Comparison of ENCODE assay signal across 9 mouse cellular contexts in genomic region chr2:122233759-122234557, GRCm38 (mm10). TPM values are rescaled to one million over a fixed set of nuclear protein-coding genes. Genes with fewer than 3 reads are reported as not detected.
A peak's percentile ranks its signal among the peaks of the same experiment; 100 is the strongest.
DNase-seq lines count a peak whose midpoint lies in the region; ATAC-seq and TF ChIP-seq lines count a peak whose summit lies in the region.
"Had no signal": no experiment of that assay in that cellular context is flagged by ENCODE, and none has a peak within 500 bp of the region (broad histone marks: within the 10 kb centered on the region; RNA-seq: fewer than 3 reads in every experiment).

No protein-coding gene starts in this region.

- dilution Hi-C loops in CH12.LX (cut with MboI; ENCODE audit: extremely low pct_ligation_motif_present, extremely low pct_unique_long_range_greater_than_20kb, low sequenced_read_pairs), result no loop called here

- no peaks in the 10 kb centered on the region for H3K36me3 ChIP-seq in CH12.LX (replicated peaks in 1 of 2; ENCODE audit: control insufficient read depth in 1 of 2, insufficient read depth in 1 of 2, low read length in 1 of 2)
- no peaks in the 10 kb centered on the region for H3K36me3 ChIP-seq in heart, embryonic 10.5 days
- no peaks in the 10 kb centered on the region for H3K36me3 ChIP-seq in kidney, embryonic 14.5 days (ENCODE audit: control insufficient read depth, insufficient read depth, low read length)
- H3K36me3 ChIP-seq in liver, adult 2 months (ENCODE audit: control insufficient read depth, insufficient read depth, low read length), result peaks cover 15% of the 10 kb centered on the region
- no peaks in the 10 kb centered on the region for H3K36me3 ChIP-seq in midbrain, embryonic 16.5 days (ENCODE audit: control insufficient read depth, insufficient read depth, low read length)

- 5% methylated on average over 26 of the region's 26 CpGs for WGBS in heart, embryonic 10.5 days
- 7% methylated on average over 26 of the region's 26 CpGs for WGBS in kidney, embryonic 14.5 days
- WGBS in liver, adult 2 months, result 9% methylated on average over 26 of the region's 26 CpGs
- WGBS in midbrain, embryonic 16.5 days, result 4% methylated on average over 26 of the region's 26 CpGs

- no peaks in the 10 kb centered on the region for H3K9me3 ChIP-seq in CH12.LX (replicated peaks; ENCODE audit: low read length)
- H3K9me3 ChIP-seq in heart, embryonic 10.5 days, result no peaks in the 10 kb centered on the region
- H3K9me3 ChIP-seq in kidney, embryonic 14.5 days (ENCODE audit: control insufficient read depth, low read length), result no peaks in the 10 kb centered on the region
- H3K9me3 ChIP-seq in midbrain, embryonic 16.5 days (replicated peaks; ENCODE audit: control insufficient read depth, low read length, poor library complexity, severe bottlenecking), result no peaks in the 10 kb centered on the region

- H3K4me2 ChIP-seq in CH12.LX (ENCODE audit: insufficient read depth, low read depth, poor library complexity, severe bottlenecking), result peak overlapping the region; percentile 66
- H3K4me2 ChIP-seq in kidney, embryonic 14.5 days (replicated peaks; ENCODE audit: low read depth, low read length), result peak overlapping the region; percentile 67
- peak overlapping the region; percentile 72 for H3K4me2 ChIP-seq in midbrain, embryonic 16.5 days (ENCODE audit: low read length)

- in situ Hi-C loops in CH12.LX (cut with MboI; ENCODE audit: low pct_ligation_motif_present, low pct_unique_long_range_greater_than_20kb, low sequenced_read_pairs), result no loop called here

- H3K9ac ChIP-seq in CH12.LX (ENCODE audit: insufficient read depth, low read depth), result peak overlapping the region; percentile 45
- H3K9ac ChIP-seq in kidney, embryonic 14.5 days (ENCODE audit: low read depth, low read length), result peak overlapping the region; percentile 46
- H3K9ac ChIP-seq in liver, adult 2 months (ENCODE audit: low read depth, low read length), result peak overlapping the region; percentile 67
- H3K9ac ChIP-seq in midbrain, embryonic 16.5 days (ENCODE audit: low read depth, low read length), result peak overlapping the region; percentile 53

- peak overlapping the region; percentile 63 to 75 (median 73) for H3K4me3 ChIP-seq in CH12.LX (replicated peaks in 1 of 3; ENCODE audit: low read depth in 2 of 3, low read length in 2 of 3, poor library complexity in 1 of 3)
- H3K4me3 ChIP-seq in heart, embryonic 10.5 days, result peak overlapping the region; percentile 74
- H3K4me3 ChIP-seq in kidney, embryonic 14.5 days (ENCODE audit: low read length), result peak overlapping the region; percentile 47
- H3K4me3 ChIP-seq in liver, adult 2 months (ENCODE audit: insufficient read depth, low read depth, low read length), result peak overlapping the region; percentile 86
- H3K4me3 ChIP-seq in midbrain, embryonic 16.5 days (ENCODE audit: low read depth, low read length), result peak overlapping the region; percentile 57

- TF ChIP-seq CTCF in CH12.LX (conservative IDR thresholded peaks at IDR 0.05 in 1 of 2, IDR thresholded peaks at IDR 0.05 in 1 of 2; ENCODE audit: low read depth in 2 of 2, low read length in 2 of 2), result no peak
- TF ChIP-seq CTCF in liver, adult 2 months (IDR thresholded peaks at IDR 0.05; ENCODE audit: low read depth, low read length), result no peak

- ATAC-seq in kidney, embryonic 14.5 days (ENCODE audit: low FRiP score, low TSS enrichment), result no peak
- ATAC-seq in midbrain, embryonic 16.5 days, result peak; percentile 46

- no peak for TF ChIP-seq EP300 in CH12.LX (IDR thresholded peaks at IDR 0.05; ENCODE audit: low read length)

- DNase-seq in CH12.LX (ENCODE audit: extremely low read depth), result peak; percentile 29
- DNase-seq in adipocyte (ENCODE audit: low spot score), result peak; percentile 43
- peak; percentile 78 for DNase-seq in embryo, embryonic 10.5 days (ENCODE audit: low spot score)
- DNase-seq in heart, embryonic 10.5 days (ENCODE audit: low spot score), result no peak
- DNase-seq in liver, adult 2 months (ENCODE audit: extremely low read depth, low read depth, low spot score), result peak; percentile 68
- peak; percentile 17 for DNase-seq in urinary bladder, postnatal 25 days (ENCODE audit: low spot score)

- H3K4me1 ChIP-seq in CH12.LX (ENCODE audit: control insufficient read depth in 1 of 2, insufficient read depth in 2 of 2), result peaks cover 8 to 13% of the 10 kb centered on the region in 2 experiments; a peak in 3 of 4 replicates
- peaks cover 8% of the 10 kb centered on the region for H3K4me1 ChIP-seq in heart, embryonic 10.5 days
- H3K4me1 ChIP-seq in kidney, embryonic 14.5 days (ENCODE audit: control insufficient read depth, insufficient read depth, low read length), result no peaks in the 10 kb centered on the region
- H3K4me1 ChIP-seq in liver, adult 2 months (ENCODE audit: control insufficient read depth, insufficient read depth, low read length), result no peaks in the 10 kb centered on the region
- H3K4me1 ChIP-seq in midbrain, embryonic 16.5 days (ENCODE audit: control insufficient read depth, insufficient read depth, low read length), result 0 out of 2 replicates have a peak, but pooled peaks cover 2% of the 10 kb centered on the region

- no peak for TF ChIP-seq POLR2A in CH12.LX (IDR thresholded peaks at IDR 0.05; ENCODE audit: low read depth, low read length)
- no peak for TF ChIP-seq POLR2A in liver, adult 2 months (IDR thresholded peaks at IDR 0.05; ENCODE audit: extremely low read depth, insufficient read depth, low read length)

- no peaks in the 10 kb centered on the region for H3K27me3 ChIP-seq in CH12.LX (replicated peaks)
- H3K27me3 ChIP-seq in heart, embryonic 10.5 days (ENCODE audit: insufficient read depth, poor library complexity, severe bottlenecking), result no peaks in the 10 kb centered on the region
- no peaks in the 10 kb centered on the region for H3K27me3 ChIP-seq in kidney, embryonic 14.5 days (ENCODE audit: control insufficient read depth, insufficient read depth, low read length)
- H3K27me3 ChIP-seq in liver, adult 2 months (ENCODE audit: control insufficient read depth, insufficient read depth, low read length), result no peaks in the 10 kb centered on the region
- H3K27me3 ChIP-seq in midbrain, embryonic 16.5 days (ENCODE audit: control insufficient read depth, insufficient read depth, low read depth, low read length), result no peaks in the 10 kb centered on the region

- TF ChIP-seq RAD21 in CH12.LX (IDR thresholded peaks at IDR 0.05; ENCODE audit: low read depth, low read length), result no peak

- no peaks in the 10 kb centered on the region for H3K79me2 ChIP-seq in CH12.LX (replicated peaks; ENCODE audit: control insufficient read depth, extremely low read depth, insufficient read depth, poor library complexity, severe bottlenecking)
- H3K79me2 ChIP-seq in liver, adult 2 months (ENCODE audit: control insufficient read depth, insufficient read depth, low read length), result peaks cover 11% of the 10 kb centered on the region; the same call in 1 of the 2 replicates

- no peak overlapping the region for H3K27ac ChIP-seq in CH12.LX (ENCODE audit: insufficient read depth, low read depth)
- H3K27ac ChIP-seq in heart, embryonic 10.5 days, result peak overlapping the region; percentile 87
- no peak overlapping the region for H3K27ac ChIP-seq in kidney, embryonic 14.5 days (ENCODE audit: low read depth, low read length)
- peak overlapping the region; percentile 69 for H3K27ac ChIP-seq in liver, adult 2 months (replicated peaks; ENCODE audit: insufficient read depth, low read depth, low read length)
- peak overlapping the region; percentile 53 for H3K27ac ChIP-seq in midbrain, embryonic 16.5 days (ENCODE audit: low read length)

TF ChIP-seq in CH12.LX, 34 proteins besides CTCF, POLR2A, EP300 and RAD21:
- TF ChIP-seq JUN (IDR thresholded peaks at IDR 0.05; ENCODE audit: insufficient read depth, low read depth, low read length), result no peak
- TF ChIP-seq ZNF384 (IDR thresholded peaks at IDR 0.05; ENCODE audit: low read depth, low read length), result peak; percentile 73
- TF ChIP-seq USF2 (conservative IDR thresholded peaks at IDR 0.05; ENCODE audit: low read depth, low read length), result peak; percentile 76
- no peak for TF ChIP-seq KAT2A (IDR thresholded peaks at IDR 0.05; ENCODE audit: insufficient replicate concordance, low read length)
- TF ChIP-seq MAX (IDR thresholded peaks at IDR 0.05; ENCODE audit: low read length), result peak; percentile 81
- peak; percentile 47; the same call in 1 of the 2 replicates for TF ChIP-seq MXI1 (IDR thresholded peaks at IDR 0.05; ENCODE audit: low read depth, low read length)
- no peak for TF ChIP-seq UBTF (IDR thresholded peaks at IDR 0.05; ENCODE audit: low read depth, low read length)
- no peak for TF ChIP-seq ZMIZ1 (IDR thresholded peaks at IDR 0.05; ENCODE audit: low read depth, low read length)
- peak; percentile 74 for TF ChIP-seq USF1 (IDR thresholded peaks at IDR 0.05; ENCODE audit: low read depth, low read length)
- TF ChIP-seq ETS1 (conservative IDR thresholded peaks at IDR 0.05; ENCODE audit: low read depth, low read length), result no peak

RNA-seq across cellular contexts. Expression of gene Sord, which starts 0.6 kb away (rescaled TPM):
- total RNA-seq in CH12.LX (2012; rRNA removed) (14.9 and 20.3 TPM in 2 replicates), CH12.LX (2014; rRNA removed) (18.2 and 19.2 TPM in 2 replicates)
- polyA plus RNA-seq in CH12.LX (2012; ENCODE audit: insufficient read length, low read depth), result 29.2 and 29.9 TPM in 2 replicates
- polyA plus RNA-seq in heart, embryonic 10.5 days (2016; fragmentation: Nextera tagmentation; extraction: Ambion mirVana), result 40.8 and 41.3 TPM in 2 replicates
- polyA plus RNA-seq in kidney, embryonic 14.5 days (2014; fragmentation: Nextera tagmentation; extraction: Ambion mirVana), result 13.6 and 24.0 TPM in 2 replicates
- total RNA-seq in liver, adult 2 months (2014; rRNA removed), result 1,007 and 1,092 TPM in 2 replicates
- 365 and 586 TPM in 2 replicates for polyA plus RNA-seq in liver, adult 2 months (2012; rRNA removed)
- polyA plus RNA-seq in midbrain, embryonic 16.5 days (2015; fragmentation: Nextera tagmentation; extraction: Ambion mirVana), result 23.0 and 25.5 TPM in 2 replicates

RNA-seq across cellular contexts. Expression of gene Terb2, which starts 47.9 kb away (rescaled TPM):
- not detected in 2 replicates for total RNA-seq in CH12.LX (2012; rRNA removed)
- not detected in 2 replicates for total RNA-seq in CH12.LX (2014; rRNA removed)
- not detected in 2 replicates for polyA plus RNA-seq in CH12.LX (2012; ENCODE audit: insufficient read length, low read depth)
- not detected in 2 replicates for polyA plus RNA-seq in heart, embryonic 10.5 days (2016; fragmentation: Nextera tagmentation; extraction: Ambion mirVana)
- polyA plus RNA-seq in kidney, embryonic 14.5 days (2014; fragmentation: Nextera tagmentation; extraction: Ambion mirVana), result not detected in 2 replicates
- total RNA-seq in liver, adult 2 months (2014; rRNA removed), result not detected in 2 replicates
- not detected in 2 replicates for polyA plus RNA-seq in liver, adult 2 months (2012; rRNA removed)
- polyA plus RNA-seq in midbrain, embryonic 16.5 days (2015; fragmentation: Nextera tagmentation; extraction: Ambion mirVana), result not detected in 2 replicates
- total RNA-seq: left cerebral cortex, adult 8-10 months had no signal

RNA-seq across cellular contexts. Expression of gene Patl2, which starts 48.0 kb away (rescaled TPM):
- total RNA-seq in CH12.LX (2012; rRNA removed) (not detected in 2 replicates), CH12.LX (2014; rRNA removed) (not detected in 2 replicates)
- not detected in 2 replicates for polyA plus RNA-seq in CH12.LX (2012; ENCODE audit: insufficient read length, low read depth)
- 0.05 TPM in 1 of 2 replicates, not detected in the other for polyA plus RNA-seq in heart, embryonic 10.5 days (2016; fragmentation: Nextera tagmentation; extraction: Ambion mirVana)
- polyA plus RNA-seq in kidney, embryonic 14.5 days (2014; fragmentation: Nextera tagmentation; extraction: Ambion mirVana), result not detected in 2 replicates
- 0.09 TPM in 1 of 2 replicates, not detected in the other for total RNA-seq in liver, adult 2 months (2014; rRNA removed)
- polyA plus RNA-seq in liver, adult 2 months (2012; rRNA removed), result not detected in 2 replicates
- not detected in 2 replicates for polyA plus RNA-seq in midbrain, embryonic 16.5 days (2015; fragmentation: Nextera tagmentation; extraction: Ambion mirVana)

Comparison
In these comparisons a context has a peak if more than half of its experiments do, and no peak if none do; other contexts are left out.
1. H3K27ac ChIP-seq: peak in heart, embryonic 10.5 days (single experiment), liver, adult 2 months (single experiment) and midbrain, embryonic 16.5 days (single experiment); none in CH12.LX (single experiment) and kidney, embryonic 14.5 days (single experiment).
2. Peak in every context shown above with its lines, with median percentiles within 50 percentile points of each other: H3K4me2 ChIP-seq, H3K4me3 ChIP-seq and H3K9ac ChIP-seq.